ENCODE assay signal across 11 mouse cellular contexts in genomic region chr1:155532833-155533688, GRCm38 (mm10). TPM values are rescaled to one million over a fixed set of nuclear protein-coding genes. Genes with fewer than 3 reads are reported as not detected.
DNase-seq lines count a peak whose midpoint lies in the region; ATAC-seq and TF ChIP-seq lines count a peak whose summit lies in the region.
"Had no signal": no experiment of that assay in that cellular context is flagged by ENCODE, and none has a peak within 500 bp of the region (broad histone marks: within the 10 kb centered on the region; RNA-seq: fewer than 3 reads in every experiment).

No protein-coding gene starts in this region.

- no peak overlapping the region for H3K27ac ChIP-seq in CH12.LX (ENCODE audit: insufficient read depth, low read depth)
- peak overlapping the region; percentile 36; the same call in 1 of the 2 replicates for H3K27ac ChIP-seq in embryonic facial prominence, embryonic 10.5 days (replicated peaks)
- H3K27ac ChIP-seq in lung, postnatal 0 days (ENCODE audit: low read length), result no peak overlapping the region
- H3K27ac ChIP-seq in hindbrain, embryonic 11.5 days (ENCODE audit: low read depth, low read length), result no peak overlapping the region

- H3K27me3 ChIP-seq in CH12.LX (replicated peaks), result no peaks in the 10 kb centered on the region
- H3K27me3 ChIP-seq in embryonic facial prominence, embryonic 10.5 days (replicated peaks; ENCODE audit: low read depth, poor library complexity, severe bottlenecking), result peaks cover 14% of the 10 kb centered on the region; the same call in 1 of the 2 replicates
- H3K27me3 ChIP-seq in lung, postnatal 0 days (replicated peaks; ENCODE audit: insufficient read depth, low read length), result no peaks in the 10 kb centered on the region
- no peaks in the 10 kb centered on the region; the same call in 1 of the 2 replicates for H3K27me3 ChIP-seq in hindbrain, embryonic 11.5 days (ENCODE audit: control insufficient read depth, insufficient read depth, low read length)

- no peak for TF ChIP-seq CTCF in CH12.LX (conservative IDR thresholded peaks at IDR 0.05 in 1 of 2, IDR thresholded peaks at IDR 0.05 in 1 of 2; ENCODE audit: low read depth in 2 of 2, low read length in 2 of 2)
- no peak for TF ChIP-seq CTCF in lung, postnatal 0 days (IDR thresholded peaks at IDR 0.05)

- peak; percentile 67 for DNase-seq in heart, adult 18-20 months
- DNase-seq in heart, postnatal 4 days, result no peak
- DNase-seq in CH12.LX (ENCODE audit: extremely low read depth), result no peak
- peak; percentile 57 for DNase-seq in embryonic facial prominence, embryonic 10.5 days (ENCODE audit: low spot score)
- DNase-seq in lung, postnatal 0 days (ENCODE audit: low spot score), result peak; percentile 79
- DNase-seq in hindbrain, embryonic 11.5 days (ENCODE audit: low spot score), result no peak
- DNase-seq in c-Kit-positive CD71-positive TER-119-positive erythroid progenitor cells, embryonic 14.5 days (ENCODE audit: low spot score), result no peak
- DNase-seq in left cerebral cortex, postnatal 10 days (ENCODE audit: extremely low spot score in 1 of 2, low spot score in 2 of 2), result no peak
- DNase-seq: forebrain, postnatal 0 days; liver, postnatal 0 days; thymus, adult 2 months had no signal

- in situ Hi-C loops in CH12.LX (cut with MboI; ENCODE audit: low pct_ligation_motif_present, low pct_unique_long_range_greater_than_20kb, low sequenced_read_pairs), result loop anchor here (10.0 kb wide), 1 partner anchor 508 kb away; no protein-coding TSS in a partner anchor

- peak; percentile 66 for ATAC-seq in lung, postnatal 0 days
- ATAC-seq in hindbrain, embryonic 11.5 days (ENCODE audit: low FRiP score), result no peak
- ATAC-seq: forebrain, postnatal 0 days; liver, postnatal 0 days had no signal

- WGBS in embryonic facial prominence, embryonic 10.5 days, result 43% methylated on average over 9 of the region's 9 CpGs
- WGBS in lung, postnatal 0 days, result 38% methylated on average over 9 of the region's 9 CpGs
- WGBS in hindbrain, embryonic 11.5 days, result 70% methylated on average over 9 of the region's 9 CpGs

- no peak for TF ChIP-seq RAD21 in CH12.LX (IDR thresholded peaks at IDR 0.05; ENCODE audit: low read depth, low read length)

- dilution Hi-C loops in CH12.LX (cut with MboI; ENCODE audit: extremely low pct_ligation_motif_present, extremely low pct_unique_long_range_greater_than_20kb, low sequenced_read_pairs), result no loop called here

- TF ChIP-seq EP300 in CH12.LX (IDR thresholded peaks at IDR 0.05; ENCODE audit: low read length), result no peak
- TF ChIP-seq EP300 in lung, postnatal 0 days (IDR thresholded peaks at IDR 0.05), result 0 out of 2 replicates have a peak, but pooled peaks have one; percentile 18

- H3K4me3 ChIP-seq in CH12.LX (replicated peaks in 1 of 3; ENCODE audit: low read depth in 2 of 3, low read length in 2 of 3, poor library complexity in 1 of 3), result no peak overlapping the region
- H3K4me3 ChIP-seq in embryonic facial prominence, embryonic 10.5 days, result no peak overlapping the region
- H3K4me3 ChIP-seq in lung, postnatal 0 days (ENCODE audit: low read depth, low read length), result no peak overlapping the region
- H3K4me3 ChIP-seq in hindbrain, embryonic 11.5 days (ENCODE audit: low read depth, low read length), result no peak overlapping the region

- no peak overlapping the region for H3K4me2 ChIP-seq in CH12.LX (ENCODE audit: insufficient read depth, low read depth, poor library complexity, severe bottlenecking)
- no peak overlapping the region for H3K4me2 ChIP-seq in lung, postnatal 0 days (replicated peaks; ENCODE audit: low read depth, low read length)
- H3K4me2 ChIP-seq in hindbrain, embryonic 11.5 days (replicated peaks; ENCODE audit: low read depth, low read length), result no peak overlapping the region

- no peaks in the 10 kb centered on the region for H3K79me2 ChIP-seq in CH12.LX (replicated peaks; ENCODE audit: control insufficient read depth, extremely low read depth, insufficient read depth, poor library complexity, severe bottlenecking)

- TF ChIP-seq POLR2A in CH12.LX (IDR thresholded peaks at IDR 0.05; ENCODE audit: low read depth, low read length), result no peak

- H3K9me3 ChIP-seq in CH12.LX (replicated peaks; ENCODE audit: low read length), result no peaks in the 10 kb centered on the region
- 0 out of 2 replicates have a peak, but pooled peaks cover 4% of the 10 kb centered on the region for H3K9me3 ChIP-seq in embryonic facial prominence, embryonic 10.5 days
- no peaks in the 10 kb centered on the region for H3K9me3 ChIP-seq in lung, postnatal 0 days (ENCODE audit: low read length)
- no peaks in the 10 kb centered on the region for H3K9me3 ChIP-seq in hindbrain, embryonic 11.5 days (ENCODE audit: control insufficient read depth, low read length)

- intact Hi-C loops in left cerebral cortex, postnatal 10 days (cut with DNase I), result loop anchor here (5.0 kb wide), 1 partner anchor 111 kb away; no protein-coding TSS in a partner anchor

- H3K9ac ChIP-seq in CH12.LX (ENCODE audit: insufficient read depth, low read depth), result no peak overlapping the region
- H3K9ac ChIP-seq in lung, postnatal 0 days (replicated peaks; ENCODE audit: low read depth), result no peak overlapping the region
- no peak overlapping the region for H3K9ac ChIP-seq in hindbrain, embryonic 11.5 days (ENCODE audit: low read depth, low read length)
- H3K9ac ChIP-seq: forebrain, postnatal 0 days; liver, postnatal 0 days had no signal

- H3K36me3 ChIP-seq in CH12.LX (replicated peaks in 1 of 2; ENCODE audit: control insufficient read depth in 1 of 2, insufficient read depth in 1 of 2, low read length in 1 of 2), result no peaks in the 10 kb centered on the region
- no peaks in the 10 kb centered on the region for H3K36me3 ChIP-seq in embryonic facial prominence, embryonic 10.5 days (replicated peaks)
- no peaks in the 10 kb centered on the region for H3K36me3 ChIP-seq in lung, postnatal 0 days (ENCODE audit: insufficient read depth, low read length)
- no peaks in the 10 kb centered on the region for H3K36me3 ChIP-seq in hindbrain, embryonic 11.5 days (ENCODE audit: control insufficient read depth, insufficient read depth, low read length)

- H3K4me1 ChIP-seq in CH12.LX (ENCODE audit: control insufficient read depth in 1 of 2, insufficient read depth in 2 of 2), result peaks cover 14 to 32% of the 10 kb centered on the region in 2 experiments
- H3K4me1 ChIP-seq in embryonic facial prominence, embryonic 10.5 days, result peaks cover 56% of the 10 kb centered on the region
- no peaks in the 10 kb centered on the region for H3K4me1 ChIP-seq in lung, postnatal 0 days (ENCODE audit: insufficient read depth, low read depth, low read length)
- H3K4me1 ChIP-seq in hindbrain, embryonic 11.5 days (replicated peaks; ENCODE audit: control insufficient read depth, insufficient read depth, low read length), result peaks cover 4% of the 10 kb centered on the region; the same call in 1 of the 2 replicates

TF ChIP-seq in CH12.LX, 34 proteins besides CTCF, POLR2A, EP300 and RAD21:
- no peak for TF ChIP-seq HCFC1 (IDR thresholded peaks at IDR 0.05; ENCODE audit: low read depth, low read length)
- TF ChIP-seq ZKSCAN1 (IDR thresholded peaks at IDR 0.05; ENCODE audit: borderline replicate concordance, low read depth, low read length), result peak; percentile 91

RNA-seq across cellular contexts. Expression of gene Acbd6, which starts 24.9 kb away (rescaled TPM):
- 10 to 100 TPM; 59.2 to 59.5 TPM for total RNA-seq in heart, adult 18-20 months (2021)
- 10 to 100 TPM; 66.1 to 67.6 TPM for total RNA-seq in heart, postnatal 4 days (2021)
- total RNA-seq in CH12.LX (2012; rRNA removed) (74.4 and 80.3 TPM in 2 replicates), CH12.LX (2014; rRNA removed) (51.9 and 52.6 TPM in 2 replicates)
- polyA plus RNA-seq in CH12.LX (2012; ENCODE audit: insufficient read length, low read depth), result 91.1 and 97.8 TPM in 2 replicates
- 77.6 and 79.5 TPM in 2 replicates for polyA plus RNA-seq in embryonic facial prominence, embryonic 10.5 days (2016; fragmentation: Nextera tagmentation; extraction: Ambion mirVana)
- polyA plus RNA-seq in lung, postnatal 0 days (2015; fragmentation: Nextera tagmentation; extraction: Ambion mirVana), result 57.6 and 59.4 TPM in 2 replicates
- polyA plus RNA-seq in hindbrain, embryonic 11.5 days (2014; fragmentation: Nextera tagmentation; extraction: Ambion mirVana), result 70.9 and 79.9 TPM in 2 replicates
- 100 to 1,000 TPM; 107 to 110 TPM for total RNA-seq in left cerebral cortex, postnatal 10 days (2021)

Comparison
In these comparisons a context has a peak if more than half of its experiments do, and no peak if none do; other contexts are left out.
1. DNase-seq: peak in heart, adult 18-20 months (2 of 2), embryonic facial prominence, embryonic 10.5 days (single experiment) and lung, postnatal 0 days (single experiment); none in heart, postnatal 4 days (single experiment), CH12.LX (single experiment), hindbrain, embryonic 11.5 days (single experiment), c-Kit-positive CD71-positive TER-119-positive erythroid progenitor cells, embryonic 14.5 days (single experiment) and left cerebral cortex, postnatal 10 days (0 of 2).